Mouse (Mus musculus) liver, embryonic 11.5 days (tissue): ENCODE data around the gene Trmt10b. TPM values are rescaled to one million over a fixed set of nuclear protein-coding genes. Genes with fewer than 3 reads are reported as not detected.

Experiments
- polyA plus RNA-seq: library from polyadenylated mRNA; unstranded; fragments of >200 nt; fragmentation: Nextera tagmentation; extraction: Ambion mirVana; gene quantifications from 2 replicates; pipeline ENCODE4 v1.2.1, GENCODE M21; 2014

The Trmt10b gene
- polyA plus RNA-seq, 1 experiment from 2014 or later: 17.8 TPM

Other genes starting within 250 kb of the Trmt10b start
- gene Fbxo10, start 212.5 kb upstream of the Trmt10b start, polyA plus RNA-seq: 9.3 and 10.5 TPM in 2 replicates
- 445 and 480 TPM in 2 replicates for gene Tomm5, start 189.0 kb upstream of the Trmt10b start, polyA plus RNA-seq
- gene Frmpd1, start 112.3 kb upstream of the Trmt10b start, polyA plus RNA-seq: 0.77 and 1.3 TPM in 2 replicates
- 11.3 and 11.7 TPM in 2 replicates for gene Dcaf10, start 45.0 kb downstream of the Trmt10b start, polyA plus RNA-seq
- 142 and 143 TPM in 2 replicates for gene Exosc3, start 45.6 kb downstream of the Trmt10b start, polyA plus RNA-seq
- 81.6 and 83.1 TPM in 2 replicates for gene Slc25a51, start 111.6 kb downstream of the Trmt10b start, polyA plus RNA-seq
- 6.1 and 6.2 TPM in 2 replicates for gene Shb, start 235.3 kb downstream of the Trmt10b start, polyA plus RNA-seq